Mouse (Mus musculus): ENCODE measurements around the gene D230025D16Rik.

The D230025D16Rik gene

GRCm38 (mm10) chr8:105268342-105269074 is 43.6 kb downstream of the D230025D16Rik start:
- no peak for DNase-seq (ENCODE audit: low read depth, low spot score)

GRCm38 (mm10) chr8:105269075-105269458 is 44.1 kb downstream of the D230025D16Rik start:
- DNase-seq (ENCODE audit: low read depth, low spot score), result no peak

- DNase-seq (ENCODE audit: low read depth, low spot score), result no peak
These were observed 44.6 kb downstream of the D230025D16Rik start, which contains the start of gene Hsf4 for GRCm38 (mm10) chr8:105269461-105269947. Gene Hsf4, plus strand, starts transcription at chr8:105269801.

- no peak for DNase-seq (ENCODE audit: low read depth, low spot score)
These were observed 45.4 kb downstream of the D230025D16Rik start for GRCm38 (mm10) chr8:105270101-105270915.

- DNase-seq (ENCODE audit: low read depth, low spot score), result no peak
These were observed 45.9 kb downstream of the D230025D16Rik start for GRCm38 (mm10) chr8:105270916-105271186.

GRCm38 (mm10) chr8:105275387-105275786 is 50.4 kb downstream of the D230025D16Rik start:
- DNase-seq (ENCODE audit: low read depth, low spot score), result no peak

GRCm38 (mm10) chr8:105275840-105276239 is 50.9 kb downstream of the D230025D16Rik start, which contains the start of gene Nol3:
Gene Nol3, plus strand, starts transcription at chr8:105276140.
- no peak for DNase-seq (ENCODE audit: low read depth, low spot score)

GRCm38 (mm10) chr8:105276292-105277120 is 51.6 kb downstream of the D230025D16Rik start:
- DNase-seq (ENCODE audit: low read depth, low spot score), result no peak

GRCm38 (mm10) chr8:105278911-105279334 is 54.0 kb downstream of the D230025D16Rik start:
- DNase-seq (ENCODE audit: low read depth, low spot score), result no peak

GRCm38 (mm10) chr8:105280567-105280966 is 55.6 kb downstream of the D230025D16Rik start:
- no peak for DNase-seq (ENCODE audit: low read depth, low spot score)

- no peak for DNase-seq (ENCODE audit: low read depth, low spot score)
These were observed 56.9 kb downstream of the D230025D16Rik start for GRCm38 (mm10) chr8:105281821-105282220.

- no peak for DNase-seq (ENCODE audit: low read depth, low spot score)
These were observed 57.3 kb downstream of the D230025D16Rik start for GRCm38 (mm10) chr8:105282239-105282638.

- DNase-seq (ENCODE audit: low read depth, low spot score), result no peak
These were observed 58.1 kb downstream of the D230025D16Rik start for GRCm38 (mm10) chr8:105283074-105283473.

GRCm38 (mm10) chr8:105285514-105285913 is 60.6 kb downstream of the D230025D16Rik start:
- DNase-seq (ENCODE audit: low read depth, low spot score), result no peak

GRCm38 (mm10) chr8:105286907-105287306 is 62.0 kb downstream of the D230025D16Rik start:
- DNase-seq (ENCODE audit: low read depth, low spot score), result no peak

- DNase-seq (ENCODE audit: low read depth, low spot score), result no peak
These were observed 63.3 kb downstream of the D230025D16Rik start for GRCm38 (mm10) chr8:105288231-105288630.

GRCm38 (mm10) chr8:105288958-105289732 is 64.2 kb downstream of the D230025D16Rik start:
- peak; percentile 100 for DNase-seq (ENCODE audit: low read depth, low spot score)

GRCm38 (mm10) chr8:105289805-105290460 is 65.0 kb downstream of the D230025D16Rik start, which contains the start of gene 4931428F04Rik:
Gene 4931428F04Rik, minus strand, starts transcription at chr8:105289864.
- DNase-seq (ENCODE audit: low read depth, low spot score), result peak; percentile 72

GRCm38 (mm10) chr8:105290554-105291314 is 65.8 kb downstream of the D230025D16Rik start:
- peak; percentile 87 for DNase-seq (ENCODE audit: low read depth, low spot score)

All from A20 (cell line).